Mouse (Mus musculus): ENCODE data around the gene Paqr9. TPM values are rescaled to one million over a fixed set of nuclear protein-coding genes. Genes with fewer than 3 reads are reported as not detected.
"Not testable (repeated sequence)": the region's sequence is repeated elsewhere in the genome, so short reads cannot be mapped to it uniquely, and the experiment has no call there.

Gene Paqr9
- total RNA-seq (2021), result 1 to 10 TPM; 4.8 to 5.0 TPM
- long read RNA-seq, experiment 1, full-length matches to known transcripts, result 6 of 7 reads
- long read RNA-seq, experiment 1, partial matches to known transcripts, result 0 of 7 reads
- long read RNA-seq, experiment 1, other reads (novel, unspliced or antisense), result 1 of 7 reads
- long read RNA-seq, experiment 2, full-length matches to known transcripts, result 13 of 13 reads
- long read RNA-seq, experiment 2, partial matches to known transcripts, result 0 of 13 reads
- long read RNA-seq, experiment 2, other reads (novel, unspliced or antisense), result 0 of 13 reads

GRCm38 (mm10) chr9:95559059-95559935 is at the start of gene Paqr9:
Gene Paqr9 (plus strand): TSS chr9:95559657.
- no peak for DNase-seq

- no peak for DNase-seq
These were observed 48.6 kb upstream of the Paqr9 start for GRCm38 (mm10) chr9:95510693-95511404.

GRCm38 (mm10) chr9:95511472-95512330 is 47.8 kb upstream of the Paqr9 start, which contains the start of gene U2surp:
Gene U2surp (minus strand): TSS chr9:95511996.
- DNase-seq, result peak; percentile 97

GRCm38 (mm10) chr9:95512331-95513030 is 47.0 kb upstream of the Paqr9 start:
- DNase-seq, result no peak

GRCm38 (mm10) chr9:95513776-95514175 is 45.7 kb upstream of the Paqr9 start:
- no peak for DNase-seq

- not testable (repeated sequence) for DNase-seq
These were observed 45.1 kb upstream of the Paqr9 start for GRCm38 (mm10) chr9:95514361-95514760.

GRCm38 (mm10) chr9:95520563-95520962 is 38.9 kb upstream of the Paqr9 start:
- no peak for DNase-seq

GRCm38 (mm10) chr9:95521031-95521430 is 38.4 kb upstream of the Paqr9 start:
- no peak for DNase-seq

- DNase-seq, result no peak
These were observed 37.9 kb upstream of the Paqr9 start for GRCm38 (mm10) chr9:95521566-95521965.

- no peak for DNase-seq
These were observed 36.9 kb upstream of the Paqr9 start for GRCm38 (mm10) chr9:95522561-95522960.

GRCm38 (mm10) chr9:95525376-95525775 is 34.1 kb upstream of the Paqr9 start:
- no peak for DNase-seq

GRCm38 (mm10) chr9:95525961-95526360 is 33.5 kb upstream of the Paqr9 start:
- DNase-seq, result no peak

GRCm38 (mm10) chr9:95527676-95528075 is 31.8 kb upstream of the Paqr9 start:
- DNase-seq, result no peak

GRCm38 (mm10) chr9:95531144-95531543 is 28.3 kb upstream of the Paqr9 start:
- no peak for DNase-seq

GRCm38 (mm10) chr9:95533817-95534216 is 25.6 kb upstream of the Paqr9 start:
- no peak for DNase-seq

- no peak for DNase-seq
These were observed 20.2 kb upstream of the Paqr9 start for GRCm38 (mm10) chr9:95539176-95539800.

- no peak for DNase-seq
These were observed 19.0 kb upstream of the Paqr9 start for GRCm38 (mm10) chr9:95540487-95540886.

GRCm38 (mm10) chr9:95541208-95541607 is 18.2 kb upstream of the Paqr9 start:
- no peak for DNase-seq

- no peak for DNase-seq
These were observed 17.6 kb upstream of the Paqr9 start for GRCm38 (mm10) chr9:95541650-95542432.

- no peak for DNase-seq
These were observed 17.0 kb upstream of the Paqr9 start for GRCm38 (mm10) chr9:95542475-95542874.
